26 mouse cellular contexts compared by ENCODE assay signal in the genomic region with DNA sequence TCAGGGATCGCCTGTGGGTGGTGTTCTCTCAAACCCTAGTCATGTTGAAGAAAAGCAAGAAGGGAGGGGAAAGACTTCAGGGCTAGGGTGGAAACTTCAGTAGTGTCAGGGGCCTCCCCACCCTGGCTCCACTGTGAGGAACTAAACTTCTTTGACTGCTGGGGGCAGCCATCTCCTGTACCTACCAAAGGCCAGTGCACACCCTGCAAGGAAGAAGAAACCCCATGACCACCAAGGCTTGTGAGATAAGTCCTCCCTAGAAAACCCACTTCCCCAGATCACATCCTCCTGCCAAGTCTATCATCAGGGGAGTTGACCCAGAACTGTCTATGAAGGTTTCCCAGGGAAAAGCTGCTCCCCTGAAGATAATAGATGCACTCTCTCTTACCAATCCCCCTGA. TPM values are rescaled to one million over a fixed set of nuclear protein-coding genes. Genes with fewer than 3 reads are reported as not detected.
DNase-seq lines count a peak whose midpoint lies in the region; ATAC-seq and TF ChIP-seq lines count a peak whose summit lies in the region.
"Had no signal": no experiment of that assay in that cellular context is flagged by ENCODE, and none has a peak within 500 bp of the region (broad histone marks: within the 10 kb centered on the region; RNA-seq: fewer than 3 reads in every experiment).

No protein-coding gene starts in this region.

- WGBS in forebrain, embryonic 10.5 days: 22% methylated on average over 1 of the region's 1 CpGs
- whole genome bisulfite sequencing in forebrain, embryonic 12.5 days: 41% methylated on average over 1 of the region's 1 CpGs
- 41% methylated on average over 1 of the region's 1 CpGs for WGBS in intestine, postnatal 0 days

- 0 out of 2 replicates have a peak, but pooled peaks cover 3% of the 10 kb centered on the region for H3K36me3 ChIP-seq in forebrain, embryonic 10.5 days (replicated peaks)
- no peaks in the 10 kb centered on the region for H3K36me3 ChIP-seq in forebrain, embryonic 12.5 days (replicated peaks)
- peaks cover 0 to 11% of the 10 kb centered on the region in 2 experiments; a peak in 2 of 4 replicates for H3K36me3 ChIP-seq in MEL (ENCODE audit: control insufficient read depth in 1 of 2, insufficient read depth in 2 of 2, low read length in 2 of 2)
- H3K36me3 ChIP-seq in intestine, postnatal 0 days (ENCODE audit: control insufficient read depth, insufficient read depth): peaks cover 3% of the 10 kb centered on the region; the same call in 1 of the 2 replicates
- H3K36me3 ChIP-seq: forebrain, embryonic 15.5 days; kidney, embryonic 15.5 days; neural tube, embryonic 15.5 days had no signal

- 0 out of 4 replicates have a peak, but pooled peaks of 1 of the 2 experiments have one; percentile 20 for TF ChIP-seq EP300 in MEL (IDR thresholded peaks at IDR 0.05; ENCODE audit: low read depth in 1 of 2, low read length in 2 of 2)

- H3K27ac ChIP-seq in forebrain, embryonic 10.5 days: no peak overlapping the region
- H3K27ac ChIP-seq in forebrain, embryonic 12.5 days: no peak overlapping the region
- no peak overlapping the region; the same call in 1 of the 2 replicates for H3K27ac ChIP-seq in MEL (ENCODE audit: control insufficient read depth, low read depth, low read length)
- no peak overlapping the region for H3K27ac ChIP-seq in intestine, postnatal 0 days (ENCODE audit: low read depth, low read length)
- H3K27ac ChIP-seq: forebrain, embryonic 15.5 days; kidney, embryonic 15.5 days; neural tube, embryonic 15.5 days had no signal

- H3K79me2 ChIP-seq in MEL (ENCODE audit: control insufficient read depth, insufficient read depth, low read length, poor library complexity): no peaks in the 10 kb centered on the region; the same call in 1 of the 2 replicates

- no peak for ATAC-seq in forebrain, embryonic 12.5 days (ENCODE audit: low FRiP score)
- no peak for ATAC-seq in intestine, postnatal 0 days
- ATAC-seq: forebrain, embryonic 15.5 days; hindbrain, embryonic 16.5 days had no signal

- 0 out of 2 replicates have a peak overlapping the region, but pooled peaks have one; percentile 62 for H3K4me3 ChIP-seq in forebrain, embryonic 10.5 days
- H3K4me3 ChIP-seq in forebrain, embryonic 12.5 days (replicated peaks): no peak overlapping the region
- no peak overlapping the region for H3K4me3 ChIP-seq in MEL (ENCODE audit: control insufficient read depth in 1 of 2, insufficient read depth in 1 of 2, low read depth in 2 of 2, low read length in 2 of 2)
- no peak overlapping the region for H3K4me3 ChIP-seq in intestine, postnatal 0 days (ENCODE audit: low read depth, low read length)
- H3K4me3 ChIP-seq: forebrain, embryonic 15.5 days; hindbrain, embryonic 10.5 days; neural tube, embryonic 15.5 days had no signal

- no peak for TF ChIP-seq CTCF in MEL (IDR thresholded peaks at IDR 0.05 in 2 of 3, conservative IDR thresholded peaks at IDR 0.05 in 1 of 3; ENCODE audit: control insufficient read depth in 1 of 3, insufficient read depth in 1 of 3, low read depth in 2 of 3, low read length in 3 of 3, poor library complexity in 1 of 3, severe bottlenecking in 1 of 3)
- TF ChIP-seq CTCF in intestine, postnatal 0 days (IDR thresholded peaks at IDR 0.05; ENCODE audit: low read depth): no peak

- H3K9me3 ChIP-seq in forebrain, embryonic 10.5 days: no peaks in the 10 kb centered on the region
- no peaks in the 10 kb centered on the region for H3K9me3 ChIP-seq in forebrain, embryonic 12.5 days
- H3K9me3 ChIP-seq in MEL (replicated peaks; ENCODE audit: insufficient read depth, low read length): no peaks in the 10 kb centered on the region
- no peaks in the 10 kb centered on the region for H3K9me3 ChIP-seq in intestine, postnatal 0 days (ENCODE audit: control insufficient read depth)
- H3K9me3 ChIP-seq: forebrain, embryonic 15.5 days; hindbrain, embryonic 10.5 days; kidney, embryonic 15.5 days; neural tube, embryonic 15.5 days had no signal

- H3K27me3 ChIP-seq in forebrain, embryonic 10.5 days (ENCODE audit: poor library complexity, severe bottlenecking): peaks cover 61% of the 10 kb centered on the region
- peaks cover 51% of the 10 kb centered on the region for H3K27me3 ChIP-seq in forebrain, embryonic 12.5 days
- H3K27me3 ChIP-seq in MEL (ENCODE audit: control insufficient read depth in 1 of 2, insufficient read depth in 2 of 2, low read length in 2 of 2): peaks cover 0 to 2% of the 10 kb centered on the region in 2 experiments; a peak in 3 of 4 replicates
- H3K27me3 ChIP-seq in intestine, postnatal 0 days (replicated peaks; ENCODE audit: control insufficient read depth, insufficient read depth, low read length): peaks cover 24% of the 10 kb centered on the region

- no peak overlapping the region for H3K9ac ChIP-seq in forebrain, embryonic 12.5 days
- H3K9ac ChIP-seq in MEL (ENCODE audit: control insufficient read depth, low read depth, low read length, poor library complexity, severe bottlenecking): no peak overlapping the region
- no peak overlapping the region for H3K9ac ChIP-seq in intestine, postnatal 0 days (ENCODE audit: low read depth, low read length)
- H3K9ac ChIP-seq: forebrain, embryonic 15.5 days; kidney, embryonic 15.5 days; neural tube, embryonic 15.5 days had no signal

- TF ChIP-seq RAD21 in MEL (IDR thresholded peaks at IDR 0.05; ENCODE audit: low read depth, low read length): no peak

- TF ChIP-seq POLR2A in MEL (IDR thresholded peaks at IDR 0.05; ENCODE audit: control insufficient read depth in 1 of 2, insufficient read depth in 1 of 2, low read depth in 1 of 2, low read length in 2 of 2, poor library complexity in 1 of 2): no peak

- H3K4me2 ChIP-seq in forebrain, embryonic 12.5 days: no peak overlapping the region
- H3K4me2 ChIP-seq in intestine, postnatal 0 days (replicated peaks; ENCODE audit: low read depth): no peak overlapping the region
- H3K4me2 ChIP-seq: forebrain, embryonic 15.5 days had no signal

- no peak for DNase-seq in forebrain, embryonic 10.5 days (ENCODE audit: extremely low spot score, low spot score)
- peak; percentile 50 to 52 for DNase-seq in spleen, postnatal 36 days (ENCODE audit: low spot score in 2 of 2)
- no peak for DNase-seq in spleen, adult 18-20 months
- DNase-seq in MEL (ENCODE audit: low read depth, low spot score): peak; percentile 55
- peak; percentile 37 for DNase-seq in naive thymus-derived CD4-positive, alpha-beta T cell, adult 2 months (ENCODE audit: low read depth)
- no peak for DNase-seq in layer of hippocampus, postnatal 36 days
- DNase-seq: adrenal gland, postnatal 10 days; cerebellum, postnatal 25 days; gastrocnemius, postnatal 10 days; kidney, adult 11 months; kidney, postnatal 36 days; left cerebral cortex, postnatal 4 days; lung, adult 18-20 months; lung, postnatal 10 days; midbrain, embryonic 14.5 days; thymus, postnatal 25 days had no signal

- H3K4me1 ChIP-seq in forebrain, embryonic 10.5 days: peaks cover 74% of the 10 kb centered on the region
- peaks cover 46% of the 10 kb centered on the region for H3K4me1 ChIP-seq in forebrain, embryonic 12.5 days
- H3K4me1 ChIP-seq in MEL (ENCODE audit: control insufficient read depth in 1 of 2, insufficient read depth in 2 of 2, low read length in 2 of 2): peaks cover 0 to 28% of the 10 kb centered on the region in 2 experiments; a peak in 3 of 4 replicates
- H3K4me1 ChIP-seq in intestine, postnatal 0 days (replicated peaks; ENCODE audit: control insufficient read depth, insufficient read depth, low read length): peaks cover 3% of the 10 kb centered on the region; the same call in 1 of the 2 replicates

RNA-seq across cellular contexts. Expression of a gene that starts 1.1 kb away (rescaled TPM):
- polyA plus RNA-seq in forebrain, embryonic 10.5 days (2016; fragmentation: Nextera tagmentation; extraction: Ambion mirVana): 6.6 and 6.9 TPM in 2 replicates
- 5.5 and 5.7 TPM in 2 replicates for polyA plus RNA-seq in forebrain, embryonic 12.5 days (2016; fragmentation: Nextera tagmentation; extraction: Ambion mirVana)
- 2.7 and 3.3 TPM in 2 replicates for total RNA-seq in MEL (2012; rRNA removed)
- 1 to 10 TPM in 1 of 2 experiments, not detected in 1; 5.7 TPM for polyA plus RNA-seq in MEL (2012; ENCODE audit: insufficient read depth in 1 of 2, insufficient read length in 2 of 2, low read depth in 1 of 2, low replicate concordance in 2 of 2, missing spikeins in 1 of 2)
- 1 to 10 TPM; 2.6 to 3.4 TPM for total RNA-seq in layer of hippocampus, postnatal 36 days (2021)
- polyA plus RNA-seq in intestine, postnatal 0 days (2015; fragmentation: Nextera tagmentation; extraction: Ambion mirVana): 3.8 and 4.0 TPM in 2 replicates

RNA-seq across cellular contexts. Expression of a gene that starts 4.9 kb away (rescaled TPM):
- polyA plus RNA-seq in forebrain, embryonic 10.5 days (2016; fragmentation: Nextera tagmentation; extraction: Ambion mirVana): 4.8 and 6.3 TPM in 2 replicates
- 8.5 and 13.4 TPM in 2 replicates for polyA plus RNA-seq in forebrain, embryonic 12.5 days (2016; fragmentation: Nextera tagmentation; extraction: Ambion mirVana)
- total RNA-seq in MEL (2012; rRNA removed): 0.15 and 0.33 TPM in 2 replicates
- polyA plus RNA-seq in MEL (2012; ENCODE audit: insufficient read depth in 1 of 2, insufficient read length in 2 of 2, low read depth in 1 of 2, low replicate concordance in 2 of 2, missing spikeins in 1 of 2): 1 to 10 TPM in 1 of 2 experiments, not detected in 1; 1.1 TPM
- total RNA-seq in layer of hippocampus, postnatal 36 days (2021): 100 to 1,000 TPM; 106 to 112 TPM
- polyA plus RNA-seq in intestine, postnatal 0 days (2015; fragmentation: Nextera tagmentation; extraction: Ambion mirVana): 0.68 TPM in 2 replicates
- total RNA-seq: liver, adult 2 months had no signal

RNA-seq across cellular contexts. Expression of a gene that starts 9.3 kb away (rescaled TPM):
- 114 and 117 TPM in 2 replicates for polyA plus RNA-seq in forebrain, embryonic 10.5 days (2016; fragmentation: Nextera tagmentation; extraction: Ambion mirVana)
- polyA plus RNA-seq in forebrain, embryonic 12.5 days (2016; fragmentation: Nextera tagmentation; extraction: Ambion mirVana): 91.0 and 91.7 TPM in 2 replicates
- 65.8 and 81.7 TPM in 2 replicates for total RNA-seq in MEL (2012; rRNA removed)
- polyA plus RNA-seq in MEL (2012; ENCODE audit: insufficient read depth in 1 of 2, insufficient read length in 2 of 2, low read depth in 1 of 2, low replicate concordance in 2 of 2, missing spikeins in 1 of 2): 100 to 1,000 TPM in 1 of 2 experiments, not detected in 1; 111 TPM
- 10 to 100 TPM; 28.2 to 29.4 TPM for total RNA-seq in layer of hippocampus, postnatal 36 days (2021)
- polyA plus RNA-seq in intestine, postnatal 0 days (2015; fragmentation: Nextera tagmentation; extraction: Ambion mirVana): 77.7 and 79.5 TPM in 2 replicates

RNA-seq across cellular contexts. Expression of a gene that starts 18.7 kb away (rescaled TPM):
- polyA plus RNA-seq in forebrain, embryonic 10.5 days (2016; fragmentation: Nextera tagmentation; extraction: Ambion mirVana): 2,210 and 2,220 TPM in 2 replicates
- 1,580 and 1,603 TPM in 2 replicates for polyA plus RNA-seq in forebrain, embryonic 12.5 days (2016; fragmentation: Nextera tagmentation; extraction: Ambion mirVana)
- 1,032 and 1,220 TPM in 2 replicates for total RNA-seq in MEL (2012; rRNA removed)
- over 10,000 TPM in 1 of 2 experiments, 1,000 to 10,000 TPM in 1; 4,130 to 27,726 TPM for polyA plus RNA-seq in MEL (2012; ENCODE audit: insufficient read depth in 1 of 2, insufficient read length in 2 of 2, low read depth in 1 of 2, low replicate concordance in 2 of 2, missing spikeins in 1 of 2)
- total RNA-seq in layer of hippocampus, postnatal 36 days (2021): 1,000 to 10,000 TPM; 1,811 to 1,865 TPM
- polyA plus RNA-seq in intestine, postnatal 0 days (2015; fragmentation: Nextera tagmentation; extraction: Ambion mirVana): 483 and 505 TPM in 2 replicates

RNA-seq across cellular contexts. Expression of a gene that starts 31.2 kb away (rescaled TPM):
- 1.1 and 1.3 TPM in 2 replicates for polyA plus RNA-seq in forebrain, embryonic 10.5 days (2016; fragmentation: Nextera tagmentation; extraction: Ambion mirVana)
- polyA plus RNA-seq in forebrain, embryonic 12.5 days (2016; fragmentation: Nextera tagmentation; extraction: Ambion mirVana): 1.1 and 2.4 TPM in 2 replicates
- total RNA-seq in MEL (2012; rRNA removed): not detected in 2 replicates
- polyA plus RNA-seq in MEL (2012; ENCODE audit: insufficient read depth in 1 of 2, insufficient read length in 2 of 2, low read depth in 1 of 2, low replicate concordance in 2 of 2, missing spikeins in 1 of 2): not detected
- under 1 TPM; 0.43 to 0.65 TPM for total RNA-seq in layer of hippocampus, postnatal 36 days (2021)
- not detected in 2 replicates for polyA plus RNA-seq in intestine, postnatal 0 days (2015; fragmentation: Nextera tagmentation; extraction: Ambion mirVana)
- total RNA-seq: adrenal gland, postnatal 10 days; gastrocnemius, postnatal 10 days; liver, adult 2 months had no signal
- polyA plus RNA-seq: heart, postnatal 0 days; liver, adult 2 months; myocyte had no signal

Comparison
In these comparisons a context has a peak if more than half of its experiments do, and no peak if none do; other contexts are left out.
1. DNase-seq: peak in spleen, postnatal 36 days (2 of 2), MEL (single experiment) and naive thymus-derived CD4-positive, alpha-beta T cell, adult 2 months (single experiment); none in forebrain, embryonic 10.5 days (single experiment), spleen, adult 18-20 months (0 of 2) and layer of hippocampus, postnatal 36 days (0 of 2).